Comparison of ENCODE assay signal across 26 mouse cellular contexts in genomic region chr3:75474657-75475056, GRCm38 (mm10). TPM values are rescaled to one million over a fixed set of nuclear protein-coding genes. Genes with fewer than 3 reads are reported as not detected.
DNase-seq lines count a peak whose midpoint lies in the region; ATAC-seq lines count a peak whose summit lies in the region.
"Had no signal": no experiment of that assay in that cellular context is flagged by ENCODE, and none has a peak within 500 bp of the region (broad histone marks: within the 10 kb centered on the region; RNA-seq: fewer than 3 reads in every experiment).

No protein-coding gene starts in this region.

- no peak overlapping the region for H3K9ac ChIP-seq in heart, embryonic 11.5 days (ENCODE audit: low read depth, low read length)
- H3K9ac ChIP-seq in kidney, embryonic 15.5 days, result no peak overlapping the region
- no peak overlapping the region for H3K9ac ChIP-seq in intestine, embryonic 16.5 days (ENCODE audit: low read depth, low read length)
- H3K9ac ChIP-seq: embryonic facial prominence, embryonic 13.5 days; forebrain, embryonic 12.5 days; forebrain, embryonic 15.5 days; hindbrain, embryonic 12.5 days; hindbrain, embryonic 15.5 days had no signal

- peak; percentile 61 for DNase-seq in heart, adult 11 months
- DNase-seq in kidney, adult 8-10 months, result no peak
- DNase-seq in cerebellum, adult 9-11 months, result no peak
- DNase-seq: adrenal gland, adult 8-10 months; adrenal gland, postnatal 25 days; cerebellum, adult 18-20 months; cerebellum, adult 9-10 months; cerebellum, postnatal 25 days; embryo, embryonic 11 days; gastrocnemius, postnatal 25 days; heart, adult 2 months had no signal

- H3K27me3 ChIP-seq in heart, embryonic 11.5 days (ENCODE audit: control insufficient read depth, insufficient read depth, low read length), result no peaks in the 10 kb centered on the region
- H3K27me3 ChIP-seq in kidney, embryonic 15.5 days, result no peaks in the 10 kb centered on the region
- H3K27me3 ChIP-seq in intestine, embryonic 16.5 days (replicated peaks; ENCODE audit: control insufficient read depth, insufficient read depth, low read length), result no peaks in the 10 kb centered on the region
- H3K27me3 ChIP-seq: embryonic facial prominence, embryonic 13.5 days; forebrain, embryonic 12.5 days; forebrain, embryonic 15.5 days; hindbrain, embryonic 12.5 days; hindbrain, embryonic 15.5 days had no signal

- no peaks in the 10 kb centered on the region for H3K9me3 ChIP-seq in heart, embryonic 11.5 days (replicated peaks; ENCODE audit: control insufficient read depth, low read length)
- H3K9me3 ChIP-seq in kidney, embryonic 15.5 days (replicated peaks), result no peaks in the 10 kb centered on the region
- H3K9me3 ChIP-seq in intestine, embryonic 16.5 days (ENCODE audit: control insufficient read depth, low read length), result no peaks in the 10 kb centered on the region
- H3K9me3 ChIP-seq: embryonic facial prominence, embryonic 10.5 days; embryonic facial prominence, embryonic 13.5 days; forebrain, embryonic 12.5 days; forebrain, embryonic 15.5 days; heart, embryonic 10.5 days; hindbrain, embryonic 12.5 days; hindbrain, embryonic 15.5 days had no signal

- H3K4me1 ChIP-seq in heart, embryonic 11.5 days (ENCODE audit: control insufficient read depth, insufficient read depth, low read length), result no peaks in the 10 kb centered on the region
- H3K4me1 ChIP-seq in kidney, embryonic 15.5 days, result no peaks in the 10 kb centered on the region
- H3K4me1 ChIP-seq in intestine, embryonic 16.5 days (ENCODE audit: control insufficient read depth, insufficient read depth, low read length), result 0 out of 2 replicates have a peak, but pooled peaks cover 2% of the 10 kb centered on the region
- H3K4me1 ChIP-seq: embryonic facial prominence, embryonic 10.5 days; embryonic facial prominence, embryonic 13.5 days; forebrain, embryonic 12.5 days; forebrain, embryonic 15.5 days; heart, embryonic 10.5 days; hindbrain, embryonic 12.5 days; hindbrain, embryonic 15.5 days had no signal

- no peaks in the 10 kb centered on the region for H3K36me3 ChIP-seq in heart, embryonic 11.5 days (ENCODE audit: control insufficient read depth, insufficient read depth, low read length)
- no peaks in the 10 kb centered on the region for H3K36me3 ChIP-seq in kidney, embryonic 15.5 days
- no peaks in the 10 kb centered on the region for H3K36me3 ChIP-seq in intestine, embryonic 16.5 days (ENCODE audit: control insufficient read depth, insufficient read depth, low read length)
- H3K36me3 ChIP-seq: embryonic facial prominence, embryonic 10.5 days; embryonic facial prominence, embryonic 13.5 days; forebrain, embryonic 12.5 days; forebrain, embryonic 15.5 days; heart, embryonic 10.5 days; hindbrain, embryonic 12.5 days; hindbrain, embryonic 15.5 days had no signal

- H3K4me2 ChIP-seq in heart, embryonic 11.5 days, result no peak overlapping the region
- no peak overlapping the region for H3K4me2 ChIP-seq in kidney, embryonic 15.5 days
- no peak overlapping the region for H3K4me2 ChIP-seq in intestine, embryonic 16.5 days (ENCODE audit: low read depth, low read length)
- H3K4me2 ChIP-seq: embryonic facial prominence, embryonic 13.5 days; forebrain, embryonic 12.5 days; forebrain, embryonic 15.5 days; hindbrain, embryonic 12.5 days; hindbrain, embryonic 15.5 days had no signal

- no peak for ATAC-seq in heart, embryonic 11.5 days (replicated peaks; ENCODE audit: insufficient number of reproducible peaks, low FRiP score, low TSS enrichment)
- ATAC-seq in kidney, embryonic 15.5 days (replicated peaks; ENCODE audit: low FRiP score), result 0 out of 2 replicates have a peak, but pooled peaks have one; percentile 49
- peak; percentile 79 for ATAC-seq in intestine, embryonic 16.5 days
- ATAC-seq: activated CD4-positive, CD25-positive, alpha-beta regulatory T cell, adult 4 months; forebrain, embryonic 15.5 days had no signal

- H3K27ac ChIP-seq in heart, embryonic 11.5 days (ENCODE audit: low read depth, low read length), result no peak overlapping the region
- H3K27ac ChIP-seq in kidney, embryonic 15.5 days, result no peak overlapping the region
- H3K27ac ChIP-seq in intestine, embryonic 16.5 days (ENCODE audit: low read length), result no peak overlapping the region
- H3K27ac ChIP-seq: embryonic facial prominence, embryonic 10.5 days; embryonic facial prominence, embryonic 13.5 days; forebrain, embryonic 12.5 days; forebrain, embryonic 15.5 days; heart, adult 2 months; heart, embryonic 10.5 days; hindbrain, embryonic 12.5 days; hindbrain, embryonic 15.5 days had no signal

- no peak overlapping the region for H3K4me3 ChIP-seq in heart, embryonic 11.5 days (ENCODE audit: low read depth, low read length)
- H3K4me3 ChIP-seq in kidney, embryonic 15.5 days (replicated peaks), result no peak overlapping the region
- no peak overlapping the region for H3K4me3 ChIP-seq in intestine, embryonic 16.5 days (ENCODE audit: low read length)
- H3K4me3 ChIP-seq: embryonic facial prominence, embryonic 10.5 days; embryonic facial prominence, embryonic 13.5 days; erythroblast, embryonic 14.5 days; forebrain, embryonic 12.5 days; forebrain, embryonic 15.5 days; heart, adult 2 months; heart, embryonic 10.5 days; hindbrain, embryonic 12.5 days; hindbrain, embryonic 15.5 days had no signal

- WGBS in heart, embryonic 11.5 days (ENCODE audit: insufficient replicate concordance), result 78% methylated on average over 7 of the region's 7 CpGs
- 87% methylated on average over 7 of the region's 7 CpGs for WGBS in kidney, embryonic 15.5 days
- WGBS in intestine, embryonic 16.5 days, result 77% methylated on average over 7 of the region's 7 CpGs

RNA-seq across cellular contexts. Expression of gene Wdr49, which starts 7.3 kb away (rescaled TPM):
- not detected in 2 replicates for polyA plus RNA-seq in heart, embryonic 11.5 days (2014; fragmentation: Nextera tagmentation; extraction: Ambion mirVana)
- polyA plus RNA-seq in kidney, embryonic 15.5 days (2015; fragmentation: Nextera tagmentation; extraction: Ambion mirVana), result not detected in 2 replicates
- polyA plus RNA-seq in intestine, embryonic 16.5 days (2015; fragmentation: Nextera tagmentation; extraction: Ambion mirVana), result not detected in 2 replicates
- polyA plus RNA-seq: activated CD4-positive, CD25-positive, alpha-beta regulatory T cell, adult 4 months; embryonic facial prominence, embryonic 10.5 days; embryonic facial prominence, embryonic 13.5 days; erythroblast, embryonic 14.5 days; forebrain, embryonic 12.5 days; forebrain, embryonic 15.5 days; gonadal fat pad, adult 2 months; heart, adult 2 months; heart, embryonic 10.5 days; heart, embryonic 14.5 days; heart, postnatal 0 days; hindbrain, embryonic 12.5 days had no signal
